Mouse (Mus musculus) cerebellum, adult 2 months (tissue): ENCODE measurements around the gene Tfrc. TPM values are rescaled to one million over a fixed set of nuclear protein-coding genes. Genes with fewer than 3 reads are reported as not detected.

Experiments
- DNase-seq, 2 experiments: peaks; one replicate each; pipeline ENCODE4 v3.0.0; 2021
- H3K27ac ChIP-seq: fragments of 200-500 bp; 2 replicates; pipeline ENCODE4 v1.5.1; 2012; ENCODE audit warnings: low read length, control low read depth, inconsistent platforms; ENCODE audit not compliant: insufficient read depth
- H3K27me3 ChIP-seq: fragments of 200-500 bp; 2 replicates; pipeline ENCODE4 v1.6.1; 2012; ENCODE audit warnings: inconsistent platforms, mild to moderate bottlenecking, low read length, moderate library complexity; ENCODE audit not compliant: control insufficient read depth, insufficient read depth
- H3K4me1 ChIP-seq: fragments of 200-500 bp; 2 replicates; pipeline ENCODE4 v1.6.1; 2011; ENCODE audit warnings: low read length; ENCODE audit not compliant: control insufficient read depth, insufficient read depth
- H3K4me3 ChIP-seq: fragments of 200-500 bp; replicated peaks from 2 replicates; pipeline ENCODE3; 2011; ENCODE audit warnings: mild to moderate bottlenecking, low read depth, low read length, control low read depth; ENCODE audit not compliant: insufficient read depth
- CTCF ChIP-seq: fragments of 200-500 bp; IDR thresholded peaks from 2 replicates; pipeline ENCODE4 v1.5.1; 2011; ENCODE audit warnings: low read depth, mild to moderate bottlenecking, control low read depth, low read length, moderate library complexity, borderline replicate concordance; ENCODE audit not compliant: insufficient read depth
- POLR2A ChIP-seq: fragments of 200-500 bp; IDR thresholded peaks from 2 replicates; pipeline ENCODE4 v1.6.1; 2011; ENCODE audit warnings: low read length, control low read depth, borderline replicate concordance; ENCODE audit not compliant: insufficient read depth
- WGBS: fragments of 180-500 bp; shearing (Covaris S2); methylation state at CpG from one replicate; pipeline ENCODE4 v1.1.7; 2018; 5-methylcytosine and 5-hydroxymethylcytosine counted together
- polyA plus RNA-seq: library from polyadenylated mRNA; depleted of rRNA; stranded (reverse); fragments of >200 nt; gene quantifications from 2 replicates; pipeline ENCODE4 v1.2.3, GENCODE M21; 2012

The Tfrc gene
- polyA plus RNA-seq, 1 experiment: 82.5 TPM

- TF ChIP-seq POLR2A (no peak), CTCF (no peak)
- H3K27me3 ChIP-seq: no peaks in the 10 kb centered on the region
- no peak overlapping the region for H3K27ac ChIP-seq
- DNase-seq: no peak
- no peaks in the 10 kb centered on the region for H3K4me1 ChIP-seq
- H3K4me3 ChIP-seq: no peak overlapping the region
- 83% methylated on average over 3 of the region's 3 CpGs for WGBS
Measured at GRCm38 (mm10) chr16:32588568-32588967, 20.2 kb upstream of the Tfrc start.

- TF ChIP-seq POLR2A: no peak
- no peak for TF ChIP-seq CTCF
- no peak for DNase-seq
- WGBS: 70% methylated on average over 8 of the region's 8 CpGs
- Histone ChIP-seq H3K27me3 (no peaks in the 10 kb centered on the region), H3K27ac (no peak overlapping the region), H3K4me1 (no peaks in the 10 kb centered on the region), H3K4me3 (no peak overlapping the region)
Measured at GRCm38 (mm10) chr16:32591521-32591920, 17.2 kb upstream of the Tfrc start.

DNA sequence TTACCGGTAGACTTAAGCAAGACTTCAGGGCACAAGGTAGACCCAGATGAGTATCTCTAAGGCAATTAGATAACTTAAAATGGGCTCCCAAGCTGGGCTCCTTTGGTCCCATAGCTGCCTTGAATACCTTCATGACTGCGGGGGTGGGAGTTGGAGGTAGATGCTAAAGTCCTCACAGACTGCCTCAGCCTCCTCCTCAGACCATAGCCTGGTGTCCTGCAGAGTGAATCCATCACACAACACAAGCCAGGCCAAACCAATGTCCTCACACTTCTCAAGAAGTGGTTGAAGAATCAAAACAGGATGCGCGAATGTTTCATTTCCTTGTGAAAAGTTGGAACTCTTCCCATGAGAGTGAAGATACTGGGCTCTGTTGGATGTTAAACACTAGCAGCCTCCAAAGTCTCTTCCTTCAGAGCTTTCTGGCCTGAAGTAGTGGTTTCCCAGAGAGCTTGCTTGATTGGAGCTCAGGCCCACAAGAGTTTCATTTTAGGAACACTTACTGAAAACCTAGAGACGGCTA lies 15.4 kb upstream of the Tfrc start:
- 93% methylated on average over 5 of the region's 5 CpGs for WGBS
- Histone ChIP-seq H3K4me1 (peaks cover 2% of the 10 kb centered on the region), H3K27ac (no peak overlapping the region), H3K27me3 (no peaks in the 10 kb centered on the region), H3K4me3 (no peak overlapping the region)
- DNase-seq: no peak
- TF ChIP-seq CTCF (no peak), POLR2A (no peak)

DNA sequence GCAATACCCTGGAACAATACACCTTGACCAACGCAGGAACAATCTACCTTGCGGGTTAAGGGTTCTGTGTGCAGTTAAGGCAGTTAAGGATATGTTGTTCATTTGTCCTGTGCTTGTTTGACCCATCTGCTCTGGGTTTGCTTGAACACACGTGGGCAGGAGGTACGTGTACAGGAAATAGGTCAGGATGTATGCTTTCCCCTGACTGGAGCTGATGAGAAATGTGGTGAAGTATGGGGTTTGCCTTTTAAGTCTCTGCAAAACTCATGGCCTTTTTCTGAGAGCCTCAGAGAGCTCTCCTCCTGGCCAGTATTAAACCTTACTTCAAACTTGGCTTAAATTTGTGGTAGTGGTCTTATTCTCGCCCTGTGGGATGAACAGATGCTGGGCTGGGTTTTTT lies 14.8 kb upstream of the Tfrc start:
- H3K4me1 ChIP-seq: peaks cover 4% of the 10 kb centered on the region
- H3K27ac ChIP-seq: no peak overlapping the region
- H3K4me3 ChIP-seq: no peak overlapping the region
- 84% methylated on average over 5 of the region's 5 CpGs for WGBS
- TF ChIP-seq POLR2A (no peak), CTCF (no peak)
- H3K27me3 ChIP-seq: no peaks in the 10 kb centered on the region
- DNase-seq: no peak

- TF ChIP-seq CTCF: no peak
- no peak for TF ChIP-seq POLR2A
- H3K4me1 ChIP-seq: peaks cover 4% of the 10 kb centered on the region
- H3K4me3 ChIP-seq: no peak overlapping the region
- WGBS: 85% methylated on average over 5 of the region's 5 CpGs
- no peaks in the 10 kb centered on the region for H3K27me3 ChIP-seq
- H3K27ac ChIP-seq: no peak overlapping the region
- no peak for DNase-seq
Measured at GRCm38 (mm10) chr16:32594701-32595100, 14.0 kb upstream of the Tfrc start.

GRCm38 (mm10) chr16:32595142-32595855 lies 13.4 kb upstream of the Tfrc start:
- H3K4me1 ChIP-seq: peaks cover 4% of the 10 kb centered on the region
- H3K27ac ChIP-seq: no peak overlapping the region
- WGBS: 92% methylated on average over 10 of the region's 10 CpGs
- no peak for DNase-seq
- H3K4me3 ChIP-seq: no peak overlapping the region
- no peaks in the 10 kb centered on the region for H3K27me3 ChIP-seq
- no peak for TF ChIP-seq CTCF
- TF ChIP-seq POLR2A: no peak

- TF ChIP-seq POLR2A (no peak), CTCF (no peak)
- Histone ChIP-seq H3K27ac (no peak overlapping the region; the same call in 1 of the 2 replicates), H3K4me3 (no peak overlapping the region), H3K27me3 (no peaks in the 10 kb centered on the region), H3K4me1 (peaks cover 4% of the 10 kb centered on the region)
- DNase-seq: peak in 1 of 2 experiments; percentile 16
- WGBS: 2% methylated on average over 4 of the region's 4 CpGs
Measured at GRCm38 (mm10) chr16:32597909-32598381, 10.8 kb upstream of the Tfrc start.

DNA sequence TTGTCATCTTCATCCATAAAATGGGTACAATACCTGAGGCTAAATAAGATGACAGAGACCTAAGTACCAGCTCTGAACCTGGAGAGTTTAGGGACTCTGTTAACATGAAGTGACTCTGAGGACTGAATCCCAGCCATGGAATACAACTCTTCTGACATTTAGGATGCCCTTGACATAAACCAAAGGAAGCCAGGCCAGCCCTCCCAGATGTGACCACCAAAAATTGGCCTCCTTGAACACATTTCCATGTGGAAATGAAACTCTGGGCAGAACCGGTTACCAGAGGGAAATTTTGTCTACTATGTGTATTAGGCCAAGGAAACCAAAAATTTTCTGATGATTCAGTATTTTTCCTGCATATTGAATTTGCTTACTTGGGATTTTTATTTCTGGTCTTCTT lies 9.6 kb upstream of the Tfrc start:
- no peak overlapping the region for H3K27ac ChIP-seq
- DNase-seq: no peak
- no peaks in the 10 kb centered on the region for H3K27me3 ChIP-seq
- WGBS: 94% methylated on average over 1 of the region's 1 CpGs
- no peak overlapping the region for H3K4me3 ChIP-seq
- peaks cover 4% of the 10 kb centered on the region for H3K4me1 ChIP-seq
- no peak for TF ChIP-seq CTCF
- no peak for TF ChIP-seq POLR2A
